Mouse (Mus musculus) neural tube, embryonic 11.5 days (tissue): ENCODE results near the gene Dnaaf1. TPM values are rescaled to one million over a fixed set of nuclear protein-coding genes. Genes with fewer than 3 reads are reported as not detected.
A peak's percentile ranks its signal among the peaks of the same experiment; 100 is the strongest.

Experiments
- ATAC-seq: fragments of 200-750 bp; cut with Nextera tagmentation; 2 replicates; pipeline ENCODE4 v1.8.0; 2017; ENCODE audit warnings: moderate number of reproducible peaks, mild to moderate bottlenecking, moderate TSS enrichment, moderate library complexity; ENCODE audit not compliant: insufficient read depth, low FRiP score, low TSS enrichment
- DNase-seq: peaks from one replicate; pipeline ENCODE4 v3.0.0-alpha.2; 2015; ENCODE audit warnings: low spot score
- H3K27ac ChIP-seq: fragments of 300-500 bp; sonication (generic); 2 replicates; pipeline ENCODE4 v1.5.1; 2014; ENCODE audit warnings: low read depth, mild to moderate bottlenecking, low read length
- H3K27me3 ChIP-seq: fragments of 300-500 bp; sonication (generic); 2 replicates; pipeline ENCODE4 v1.6.1; 2014; ENCODE audit warnings: mild to moderate bottlenecking, low read length, mixed read lengths; ENCODE audit not compliant: control insufficient read depth, insufficient read depth
- H3K36me3 ChIP-seq: fragments of 300-500 bp; sonication (generic); 2 replicates; pipeline ENCODE4 v1.6.1; 2014; ENCODE audit warnings: mild to moderate bottlenecking, low read length, moderate library complexity, mixed read lengths; ENCODE audit not compliant: control insufficient read depth, insufficient read depth
- H3K4me1 ChIP-seq: fragments of 300-500 bp; sonication (generic); 2 replicates; pipeline ENCODE4 v1.6.1; 2014; ENCODE audit warnings: low read length, mixed read lengths; ENCODE audit not compliant: control insufficient read depth, insufficient read depth
- H3K4me2 ChIP-seq: fragments of 300-500 bp; sonication (generic); 2 replicates; pipeline ENCODE4 v1.6.1; 2014; ENCODE audit warnings: low read depth, mild to moderate bottlenecking, moderate library complexity
- H3K4me3 ChIP-seq: fragments of 300-500 bp; sonication (generic); 2 replicates; pipeline ENCODE4 v1.5.1; 2014; ENCODE audit warnings: low read depth, low read length
- H3K9ac ChIP-seq: fragments of 300-500 bp; sonication (generic); 2 replicates; pipeline ENCODE4 v1.6.1; 2014; ENCODE audit warnings: mild to moderate bottlenecking, low read length
- H3K9me3 ChIP-seq: fragments of 300-500 bp; sonication (generic); 2 replicates; pipeline ENCODE4 v1.6.1; 2016; ENCODE audit warnings: low read length; ENCODE audit not compliant: control insufficient read depth
- WGBS: fragments of 180-500 bp; shearing (Covaris S2); extraction: QIAGEN DNeasy Blood & Tissue Kit; methylation state at CpG from one replicate; pipeline ENCODE4 v1.1.7; 2014; 5-methylcytosine and 5-hydroxymethylcytosine counted together
- polyA plus RNA-seq: library from polyadenylated mRNA; unstranded; fragments of >200 nt; fragmentation: Nextera tagmentation; extraction: Ambion mirVana; gene quantifications from 2 replicates; pipeline ENCODE4 v1.2.1, GENCODE M21; 2014

Dnaaf1 gene
- polyA plus RNA-seq, 1 experiment from 2014 or later = not detected

- 0 out of 2 replicates have a peak, but pooled peaks cover 2% of the 10 kb centered on the region for H3K27me3 ChIP-seq
- no peak overlapping the region for H3K9ac ChIP-seq
- no peaks in the 10 kb centered on the region for H3K36me3 ChIP-seq
- no peak overlapping the region for H3K4me2 ChIP-seq
- ATAC-seq (no peak), DNase-seq (no peak)
- no peak overlapping the region for H3K4me3 ChIP-seq
- no peaks in the 10 kb centered on the region for H3K9me3 ChIP-seq
- no peak overlapping the region for H3K27ac ChIP-seq
- H3K4me1 ChIP-seq = 0 out of 2 replicates have a peak, but pooled peaks cover 9% of the 10 kb centered on the region
- 53% methylated on average over 29 of the region's 29 CpGs for WGBS
Measured at GRCm38 (mm10) chr8:119632909-119633308, 57.9 kb downstream of the Dnaaf1 start.

GRCm38 (mm10) chr8:119634616-119635336 is 59.7 kb downstream of the Dnaaf1 start:
- H3K9me3 ChIP-seq = no peaks in the 10 kb centered on the region
- no peak overlapping the region for H3K9ac ChIP-seq
- H3K4me1 ChIP-seq = 0 out of 2 replicates have a peak, but pooled peaks cover 9% of the 10 kb centered on the region
- ATAC-seq (no peak), DNase-seq (peak; percentile 57)
- H3K36me3 ChIP-seq = no peaks in the 10 kb centered on the region
- H3K27me3 ChIP-seq = 0 out of 2 replicates have a peak, but pooled peaks cover 2% of the 10 kb centered on the region
- no peak overlapping the region for H3K27ac ChIP-seq
- H3K4me3 ChIP-seq = no peak overlapping the region
- 35% methylated on average over 14 of the region's 14 CpGs for WGBS
- no peak overlapping the region for H3K4me2 ChIP-seq

- H3K27me3 ChIP-seq = 0 out of 2 replicates have a peak, but pooled peaks cover 2% of the 10 kb centered on the region
- no peaks in the 10 kb centered on the region for H3K9me3 ChIP-seq
- H3K36me3 ChIP-seq = no peaks in the 10 kb centered on the region
- H3K4me2 ChIP-seq = no peak within 1 kb of the TSS
- no peak within 1 kb of the TSS for H3K9ac ChIP-seq
- 0 out of 2 replicates have a peak, but pooled peaks cover 9% of the 10 kb centered on the region for H3K4me1 ChIP-seq
- no peak for DNase-seq
- no peak within 1 kb of the TSS for H3K4me3 ChIP-seq
- 55% methylated on average over 6 of the region's 6 CpGs for WGBS
- no peak within 1 kb of the TSS for H3K27ac ChIP-seq
- ATAC-seq = no peak
Measured at GRCm38 (mm10) chr8:119635378-119635777, 60.3 kb downstream of the Dnaaf1 start, which contains the start of gene Kcng4. Gene Kcng4, minus strand, starts transcription at chr8:119635680.

- no peak overlapping the region for H3K4me3 ChIP-seq
- no peak for DNase-seq
- H3K4me1 ChIP-seq = 0 out of 2 replicates have a peak, but pooled peaks cover 6% of the 10 kb centered on the region
- H3K36me3 ChIP-seq = no peaks in the 10 kb centered on the region
- H3K27me3 ChIP-seq = 0 out of 2 replicates have a peak, but pooled peaks cover 2% of the 10 kb centered on the region
- no peak overlapping the region for H3K4me2 ChIP-seq
- no peak overlapping the region for H3K9ac ChIP-seq
- H3K27ac ChIP-seq = no peak overlapping the region
- H3K9me3 ChIP-seq = no peaks in the 10 kb centered on the region
- 81% methylated on average over 2 of the region's 2 CpGs for WGBS
- no peak for ATAC-seq
Measured at GRCm38 (mm10) chr8:119635958-119636357, 60.9 kb downstream of the Dnaaf1 start.

GRCm38 (mm10) chr8:119636766-119637165 is 61.7 kb downstream of the Dnaaf1 start:
- H3K4me1 ChIP-seq = no peaks in the 10 kb centered on the region
- 63% methylated on average over 7 of the region's 7 CpGs for WGBS
- DNase-seq = no peak
- H3K27me3 ChIP-seq = 0 out of 2 replicates have a peak, but pooled peaks cover 2% of the 10 kb centered on the region
- H3K27ac ChIP-seq = no peak overlapping the region
- H3K9me3 ChIP-seq = no peaks in the 10 kb centered on the region
- H3K9ac ChIP-seq = no peak overlapping the region
- H3K36me3 ChIP-seq = no peaks in the 10 kb centered on the region
- no peak overlapping the region for H3K4me2 ChIP-seq
- H3K4me3 ChIP-seq = no peak overlapping the region
- ATAC-seq = no peak

- 90% methylated on average over 4 of the region's 4 CpGs for WGBS
- H3K4me3 ChIP-seq = no peak overlapping the region
- H3K4me2 ChIP-seq = no peak overlapping the region
- H3K4me1 ChIP-seq = no peaks in the 10 kb centered on the region
- no peaks in the 10 kb centered on the region for H3K36me3 ChIP-seq
- ATAC-seq (no peak), DNase-seq (no peak)
- 0 out of 2 replicates have a peak, but pooled peaks cover 2% of the 10 kb centered on the region for H3K27me3 ChIP-seq
- no peaks in the 10 kb centered on the region for H3K9me3 ChIP-seq
- no peak overlapping the region for H3K27ac ChIP-seq
- H3K9ac ChIP-seq = no peak overlapping the region
Measured at GRCm38 (mm10) chr8:119637381-119637780, 62.3 kb downstream of the Dnaaf1 start.

- H3K4me1 ChIP-seq = no peaks in the 10 kb centered on the region
- H3K4me3 ChIP-seq = no peak overlapping the region
- no peak for DNase-seq
- 90% methylated on average over 6 of the region's 6 CpGs for WGBS
- H3K27ac ChIP-seq = no peak overlapping the region
- H3K27me3 ChIP-seq = no peaks in the 10 kb centered on the region
- no peak for ATAC-seq
- H3K4me2 ChIP-seq = no peak overlapping the region
- no peaks in the 10 kb centered on the region for H3K36me3 ChIP-seq
- no peak overlapping the region for H3K9ac ChIP-seq
- H3K9me3 ChIP-seq = no peaks in the 10 kb centered on the region
Measured at GRCm38 (mm10) chr8:119638261-119638660, 63.2 kb downstream of the Dnaaf1 start.

- H3K27me3 ChIP-seq = no peaks in the 10 kb centered on the region
- H3K9me3 ChIP-seq = no peaks in the 10 kb centered on the region
- DNase-seq (no peak), ATAC-seq (no peak)
- no peaks in the 10 kb centered on the region for H3K36me3 ChIP-seq
- H3K27ac ChIP-seq = no peak overlapping the region
- H3K9ac ChIP-seq = no peak overlapping the region
- no peak overlapping the region for H3K4me3 ChIP-seq
- 35% methylated on average over 7 of the region's 7 CpGs for WGBS
- H3K4me1 ChIP-seq = no peaks in the 10 kb centered on the region
- H3K4me2 ChIP-seq = no peak overlapping the region
Measured at GRCm38 (mm10) chr8:119639798-119640197, 64.8 kb downstream of the Dnaaf1 start.

- no peak overlapping the region for H3K4me3 ChIP-seq
- no peaks in the 10 kb centered on the region for H3K9me3 ChIP-seq
- H3K27ac ChIP-seq = no peak overlapping the region
- WGBS = 85% methylated on average over 5 of the region's 5 CpGs
- H3K4me2 ChIP-seq = no peak overlapping the region
- no peaks in the 10 kb centered on the region for H3K27me3 ChIP-seq
- no peak for DNase-seq
- no peaks in the 10 kb centered on the region for H3K4me1 ChIP-seq
- H3K9ac ChIP-seq = no peak overlapping the region
- no peaks in the 10 kb centered on the region for H3K36me3 ChIP-seq
- no peak for ATAC-seq
Measured at GRCm38 (mm10) chr8:119641058-119641457, 66.0 kb downstream of the Dnaaf1 start.
